Mouse (Mus musculus) stomach, postnatal 0 days (tissue): Measurements from ENCODE around the gene Gm28308.

Experiments
- CTCF ChIP-seq: IDR thresholded peaks from 2 replicates; pipeline ENCODE4 v1.5.1; 2016; ENCODE audit warnings: antibody characterized with exemption, low read depth, mild to moderate bottlenecking, moderate library complexity
- EP300 ChIP-seq: optimal IDR thresholded peaks from 2 replicates; pipeline ENCODE3; 2016; ENCODE audit warnings: antibody characterized with exemption

GRCm38 (mm10) chr6:52235866-52236265, 22.7 kb upstream of the Gm28308 start:
- TF ChIP-seq CTCF (no peak), EP300 (no peak)
